Mouse (Mus musculus): ENCODE data around the gene Ssr2. TPM values are rescaled to one million over a fixed set of nuclear protein-coding genes. Genes with fewer than 3 reads are reported as not detected.
A peak's percentile ranks its signal among the peaks of the same experiment; 100 is the strongest.

Ssr2 gene
- polyA plus RNA-seq, 1 experiment, result 77.2 TPM

DNA sequence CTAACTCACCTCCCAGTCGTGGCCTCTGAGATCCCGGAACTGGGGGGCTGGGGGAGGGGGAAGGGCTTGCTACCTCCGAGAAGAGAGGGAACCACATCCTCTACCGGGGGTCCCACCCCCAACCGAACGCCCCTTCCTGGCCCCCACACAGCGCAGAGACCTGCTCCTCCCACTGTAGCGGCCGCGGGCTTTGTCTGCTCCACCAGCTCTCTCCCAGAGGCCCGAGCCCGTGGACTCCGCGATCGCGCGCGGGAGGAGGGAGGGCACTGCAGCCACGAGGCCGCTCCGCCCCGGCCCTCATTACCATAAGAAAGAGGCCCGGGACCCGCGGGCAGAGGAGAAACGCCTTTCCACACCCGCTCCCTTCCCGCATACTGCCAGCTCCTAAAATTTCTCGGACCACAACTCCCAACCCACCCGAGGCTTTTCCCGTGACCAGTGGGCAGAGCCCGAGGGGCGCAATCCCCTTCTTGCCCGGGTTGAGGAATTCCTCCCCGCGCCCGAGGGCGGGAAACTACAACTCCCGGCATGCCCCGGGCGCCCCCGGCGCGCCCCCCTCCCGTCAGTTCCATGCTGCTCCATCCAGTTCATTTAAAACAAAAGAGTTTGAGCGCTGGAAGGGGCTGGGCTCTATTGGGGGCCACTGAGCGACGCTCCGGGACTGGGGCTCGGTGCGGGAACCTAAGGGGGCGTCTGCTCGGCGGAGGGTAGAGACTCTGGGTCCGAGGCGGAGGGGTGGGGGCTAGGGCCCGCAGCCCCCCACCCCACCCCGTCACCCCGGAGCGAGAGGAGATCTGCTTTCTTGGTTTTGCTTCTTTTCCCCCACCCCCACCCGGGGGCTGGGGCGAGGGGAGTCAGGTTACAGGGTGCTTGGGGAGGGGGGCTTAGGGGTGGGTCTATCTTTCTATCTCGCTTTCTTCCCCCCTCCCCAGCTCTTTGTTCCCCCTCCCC, 44.1 kb upstream of the Ssr2 start:
- DNase-seq (ENCODE audit: low read depth in 1 of 2, low spot score in 2 of 2), result peak in 1 of 2 experiments; percentile 80
- H3K4me1 ChIP-seq (ENCODE audit: control insufficient read depth, insufficient read depth, insufficient read length), result peaks cover 2% of the 10 kb centered on the region
- H3K27ac ChIP-seq (ENCODE audit: insufficient read depth, low read length), result peak overlapping the region; percentile 89

DNA sequence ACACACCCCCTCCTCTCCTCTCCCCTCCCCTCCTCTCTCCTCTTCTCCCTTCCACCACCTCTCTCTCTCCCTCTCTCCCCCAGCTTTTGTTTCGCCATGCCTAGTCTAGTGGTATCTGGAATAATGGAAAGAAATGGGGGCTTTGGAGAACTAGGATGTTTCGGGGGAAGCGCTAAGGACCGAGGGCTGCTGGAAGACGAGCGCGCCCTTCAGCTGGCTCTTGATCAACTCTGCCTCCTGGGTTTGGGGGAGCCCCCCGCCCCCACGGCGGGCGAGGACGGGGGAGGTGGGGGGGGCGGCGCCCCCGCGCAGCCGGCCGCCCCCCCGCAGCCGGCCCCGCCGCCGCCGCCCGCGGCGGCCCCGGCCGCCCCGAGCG, 43.4 kb upstream of the Ssr2 start, which contains the start of gene Mex3a:
Gene Mex3a, plus strand, starts transcription at position 97 of the 376 bp plus-strand sequence.
- 2% methylated on average over 18 of the region's 31 CpGs for WGBS
- peaks cover 2% of the 10 kb centered on the region for H3K4me1 ChIP-seq (ENCODE audit: control insufficient read depth, insufficient read depth, insufficient read length)
- no peak for DNase-seq (ENCODE audit: low read depth in 1 of 2, low spot score in 2 of 2)
- peak within 1 kb of the TSS; percentile 78 for H3K4me3 ChIP-seq (ENCODE audit: extremely low read depth, insufficient read depth, insufficient read length)
- TF ChIP-seq POLR2A (IDR thresholded peaks at IDR 0.05; ENCODE audit: low read depth, low read length), result no peak
- TF ChIP-seq CTCF (IDR thresholded peaks at IDR 0.05; ENCODE audit: extremely low read depth, insufficient read depth, insufficient read length, insufficient replicate concordance), result no peak
- H3K27ac ChIP-seq (ENCODE audit: insufficient read depth, low read length), result peak within 1 kb of the TSS; percentile 89
- H3K27me3 ChIP-seq (ENCODE audit: control insufficient read depth, insufficient read depth, low read length), result peaks cover 5% of the 10 kb centered on the region; the same call in 1 of the 2 replicates
- no peaks in the 10 kb centered on the region for H3K36me3 ChIP-seq (ENCODE audit: control insufficient read depth, insufficient read depth, low read length)

More for the DNA sequence above, 44.1 kb upstream of the Ssr2 start:
- Histone ChIP-seq H3K4me3 (ENCODE audit: extremely low read depth, insufficient read depth, insufficient read length) (peak overlapping the region; percentile 78), H3K27me3 (ENCODE audit: control insufficient read depth, insufficient read depth, low read length) (peaks cover 5% of the 10 kb centered on the region; the same call in 1 of the 2 replicates), H3K36me3 (ENCODE audit: control insufficient read depth, insufficient read depth, low read length) (no peaks in the 10 kb centered on the region)
- no peak for TF ChIP-seq CTCF (IDR thresholded peaks at IDR 0.05; ENCODE audit: extremely low read depth, insufficient read depth, insufficient read length, insufficient replicate concordance)
- TF ChIP-seq POLR2A (IDR thresholded peaks at IDR 0.05; ENCODE audit: low read depth, low read length), result no peak
- WGBS, result under 1% methylated on average over 61 of the region's 63 CpGs

DNA sequence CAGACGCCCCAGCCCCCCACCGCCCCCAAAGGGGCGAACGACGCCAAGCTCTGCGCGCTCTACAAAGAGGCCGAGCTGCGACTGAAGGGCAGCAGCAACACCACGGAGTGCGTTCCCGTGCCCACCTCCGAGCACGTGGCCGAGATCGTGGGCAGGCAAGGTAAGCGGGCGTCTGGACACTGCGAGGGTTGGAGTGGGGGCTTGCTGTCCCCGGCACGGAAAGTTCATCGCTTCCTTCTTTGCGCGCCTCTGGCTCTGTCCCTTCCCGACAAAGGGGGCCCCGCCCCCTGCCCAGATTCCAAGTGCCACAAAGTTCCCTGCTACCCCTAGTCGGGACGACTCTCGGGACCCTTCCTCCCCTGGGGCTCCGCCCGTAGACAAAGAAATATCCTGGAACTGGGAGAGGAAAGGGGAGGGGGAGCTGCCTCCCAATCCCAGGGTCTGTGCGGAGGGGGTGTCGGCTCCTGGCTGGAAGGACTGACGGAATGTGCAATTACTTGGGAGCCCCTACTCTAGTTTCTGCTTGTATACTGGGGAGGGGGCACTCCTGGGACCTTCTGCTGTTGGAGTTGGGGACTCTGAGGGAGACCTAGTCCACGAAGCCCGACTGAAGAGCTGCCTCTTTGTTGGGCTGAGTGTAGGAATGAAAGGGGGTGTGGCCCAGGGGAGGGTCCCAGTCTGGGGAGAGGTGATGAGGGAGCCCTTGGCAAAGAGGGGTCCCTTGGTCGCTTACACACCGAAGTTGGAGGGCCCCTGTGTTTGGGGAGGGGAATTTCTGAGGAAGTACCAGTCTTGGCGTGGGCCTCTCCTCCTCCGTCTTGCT, 42.8 kb upstream of the Ssr2 start:
- TF ChIP-seq POLR2A (IDR thresholded peaks at IDR 0.05; ENCODE audit: low read depth, low read length), result no peak
- no peak for TF ChIP-seq CTCF (IDR thresholded peaks at IDR 0.05; ENCODE audit: extremely low read depth, insufficient read depth, insufficient read length, insufficient replicate concordance)
- Histone ChIP-seq H3K36me3 (ENCODE audit: control insufficient read depth, insufficient read depth, low read length) (no peaks in the 10 kb centered on the region), H3K4me1 (ENCODE audit: control insufficient read depth, insufficient read depth, insufficient read length) (peaks cover 2% of the 10 kb centered on the region), H3K27me3 (ENCODE audit: control insufficient read depth, insufficient read depth, low read length) (peaks cover 5% of the 10 kb centered on the region; the same call in 1 of the 2 replicates), H3K27ac (ENCODE audit: insufficient read depth, low read length) (no peak overlapping the region), H3K4me3 (ENCODE audit: extremely low read depth, insufficient read depth, insufficient read length) (peak overlapping the region; percentile 59)
- WGBS, result 3% methylated on average over 40 of the region's 40 CpGs
- no peak for DNase-seq (ENCODE audit: low read depth in 1 of 2, low spot score in 2 of 2)

DNA sequence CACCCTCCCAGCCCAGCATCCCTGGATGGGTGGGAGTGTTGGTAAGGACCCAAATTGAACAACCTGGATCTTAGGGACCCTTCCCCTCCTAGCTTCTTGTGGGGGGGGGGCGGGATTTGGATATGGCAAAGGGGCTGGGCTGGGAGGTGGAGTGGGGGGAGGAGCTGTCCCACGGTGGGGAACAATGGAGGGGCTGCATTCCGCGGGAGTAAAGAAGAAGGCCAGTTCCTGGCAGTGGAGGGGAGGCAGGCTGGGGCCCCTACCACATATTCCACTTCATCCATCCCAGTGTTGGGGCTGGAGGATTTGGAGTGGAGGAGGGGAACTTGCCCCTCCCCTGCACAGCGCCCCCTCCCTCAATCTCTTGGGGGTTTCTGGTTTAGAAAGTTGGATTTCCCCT, 42.0 kb upstream of the Ssr2 start:
- peaks cover 5% of the 10 kb centered on the region; the same call in 1 of the 2 replicates for H3K27me3 ChIP-seq (ENCODE audit: control insufficient read depth, insufficient read depth, low read length)
- H3K36me3 ChIP-seq (ENCODE audit: control insufficient read depth, insufficient read depth, low read length), result no peaks in the 10 kb centered on the region
- H3K4me3 ChIP-seq (ENCODE audit: extremely low read depth, insufficient read depth, insufficient read length), result no peak overlapping the region
- H3K27ac ChIP-seq (ENCODE audit: insufficient read depth, low read length), result no peak overlapping the region
- 43% methylated on average over 5 of the region's 5 CpGs for WGBS
- no peak for TF ChIP-seq POLR2A (IDR thresholded peaks at IDR 0.05; ENCODE audit: low read depth, low read length)
- no peak for TF ChIP-seq CTCF (IDR thresholded peaks at IDR 0.05; ENCODE audit: extremely low read depth, insufficient read depth, insufficient read length, insufficient replicate concordance)
- H3K4me1 ChIP-seq (ENCODE audit: control insufficient read depth, insufficient read depth, insufficient read length), result peaks cover 2% of the 10 kb centered on the region
- DNase-seq (ENCODE audit: low read depth in 1 of 2, low spot score in 2 of 2), result no peak

DNA sequence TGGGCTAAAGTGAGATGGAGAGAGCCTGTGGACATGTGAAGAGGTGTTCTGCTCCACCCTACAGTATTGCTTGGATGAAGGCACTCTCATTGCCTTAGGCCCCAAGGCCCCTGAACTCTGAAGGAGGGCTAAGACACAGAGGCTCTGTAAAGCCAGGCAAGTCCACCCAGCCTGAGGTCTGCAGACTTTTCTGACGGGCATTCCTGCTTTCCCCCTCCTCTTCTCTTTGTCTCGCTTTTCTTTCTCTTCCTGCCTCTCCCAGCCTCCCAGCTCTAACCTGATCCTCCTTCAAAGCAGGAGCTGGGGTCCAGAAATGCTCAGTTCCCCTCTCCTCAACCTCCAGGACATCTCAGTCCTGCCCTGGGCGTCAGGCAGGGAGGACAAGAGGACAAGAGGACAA, 40.7 kb upstream of the Ssr2 start:
- H3K27ac ChIP-seq (ENCODE audit: insufficient read depth, low read length), result no peak overlapping the region
- no peaks in the 10 kb centered on the region for H3K36me3 ChIP-seq (ENCODE audit: control insufficient read depth, insufficient read depth, low read length)
- peaks cover 5% of the 10 kb centered on the region; the same call in 1 of the 2 replicates for H3K27me3 ChIP-seq (ENCODE audit: control insufficient read depth, insufficient read depth, low read length)
- H3K4me1 ChIP-seq (ENCODE audit: control insufficient read depth, insufficient read depth, insufficient read length), result peaks cover 2% of the 10 kb centered on the region
- no peak for TF ChIP-seq CTCF (IDR thresholded peaks at IDR 0.05; ENCODE audit: extremely low read depth, insufficient read depth, insufficient read length, insufficient replicate concordance)
- TF ChIP-seq POLR2A (IDR thresholded peaks at IDR 0.05; ENCODE audit: low read depth, low read length), result no peak
- H3K4me3 ChIP-seq (ENCODE audit: extremely low read depth, insufficient read depth, insufficient read length), result no peak overlapping the region
- 86% methylated on average over 3 of the region's 3 CpGs for WGBS
- DNase-seq (ENCODE audit: low read depth in 1 of 2, low spot score in 2 of 2), result no peak

DNA sequence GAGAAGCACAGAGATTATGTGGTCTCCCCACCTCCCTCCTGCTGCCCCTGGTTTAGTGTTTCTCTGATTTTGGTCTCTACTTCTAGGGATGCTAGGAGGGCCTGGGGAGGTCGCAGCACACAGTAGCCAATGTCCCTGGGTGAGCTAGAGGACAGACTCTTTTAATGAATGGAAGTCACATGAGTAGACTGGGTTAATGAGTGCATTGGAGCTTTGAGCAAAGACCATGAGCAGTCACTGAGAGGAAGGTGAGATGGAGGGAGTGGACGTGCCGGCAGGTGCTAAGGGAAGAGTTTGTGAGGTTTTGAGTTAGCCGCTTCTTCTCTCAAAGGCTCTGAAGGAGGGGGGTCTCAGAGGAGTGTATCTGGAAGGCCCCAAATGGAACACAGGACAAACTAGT, 40.1 kb upstream of the Ssr2 start:
- Histone ChIP-seq H3K27me3 (ENCODE audit: control insufficient read depth, insufficient read depth, low read length) (peaks cover 5% of the 10 kb centered on the region; the same call in 1 of the 2 replicates), H3K27ac (ENCODE audit: insufficient read depth, low read length) (no peak overlapping the region), H3K4me3 (ENCODE audit: extremely low read depth, insufficient read depth, insufficient read length) (no peak overlapping the region), H3K36me3 (ENCODE audit: control insufficient read depth, insufficient read depth, low read length) (no peaks in the 10 kb centered on the region), H3K4me1 (ENCODE audit: control insufficient read depth, insufficient read depth, insufficient read length) (peaks cover 2% of the 10 kb centered on the region)
- WGBS, result 91% methylated on average over 4 of the region's 4 CpGs
- TF ChIP-seq POLR2A (IDR thresholded peaks at IDR 0.05; ENCODE audit: low read depth, low read length), result no peak
- TF ChIP-seq CTCF (IDR thresholded peaks at IDR 0.05; ENCODE audit: extremely low read depth, insufficient read depth, insufficient read length, insufficient replicate concordance), result no peak
- no peak for DNase-seq (ENCODE audit: low read depth in 1 of 2, low spot score in 2 of 2)
